Mouse (Mus musculus) liver, embryonic 14.5 days (tissue): Measurements from ENCODE around the gene Bglap3.

Source experiments
- CTCF ChIP-seq: IDR thresholded peaks from 2 replicates; pipeline ENCODE4 v1.5.1; 2016; ENCODE audit warnings: antibody characterized with exemption, low read depth, control low read depth
- EP300 ChIP-seq: IDR thresholded peaks from 2 replicates; pipeline ENCODE4 v1.6.1; 2016; ENCODE audit warnings: antibody characterized with exemption, low read depth

DNA sequence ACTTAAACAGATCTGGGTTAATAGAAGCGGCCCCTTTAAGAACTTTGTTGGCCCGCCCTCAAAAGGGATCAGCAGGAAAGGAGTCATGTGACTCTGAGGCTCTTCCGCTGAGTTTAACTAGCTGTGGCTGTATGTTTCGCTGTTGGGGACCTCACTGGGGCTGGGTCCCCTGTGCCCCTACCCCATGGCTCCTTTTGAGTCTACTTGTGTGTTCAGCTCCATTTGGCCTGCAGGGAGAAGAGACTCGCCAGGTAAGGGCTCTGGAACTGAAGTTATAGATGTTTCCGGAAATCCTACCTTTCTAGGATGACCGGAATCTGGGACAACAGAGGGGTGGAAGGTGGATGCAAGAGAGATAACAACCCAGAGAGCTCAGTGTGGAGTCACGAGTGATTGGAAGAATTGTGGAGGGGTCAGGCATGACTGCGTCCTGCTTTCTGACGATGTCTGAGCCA is 47.6 kb downstream of the Bglap3 start, which contains the start of gene Glmp:
- TF ChIP-seq CTCF, result no peak
- TF ChIP-seq EP300, result no peak
